Mouse (Mus musculus) kidney, postnatal 4 days (tissue): ENCODE measurements around the gene Timm13.

ENCODE experiments used
- DNase-seq, 2 experiments: peaks; one replicate each; pipeline ENCODE4 v3.0.0; 2021; ENCODE audit warnings: mixed read lengths in 2 of 2

Timm13 gene

DNA sequence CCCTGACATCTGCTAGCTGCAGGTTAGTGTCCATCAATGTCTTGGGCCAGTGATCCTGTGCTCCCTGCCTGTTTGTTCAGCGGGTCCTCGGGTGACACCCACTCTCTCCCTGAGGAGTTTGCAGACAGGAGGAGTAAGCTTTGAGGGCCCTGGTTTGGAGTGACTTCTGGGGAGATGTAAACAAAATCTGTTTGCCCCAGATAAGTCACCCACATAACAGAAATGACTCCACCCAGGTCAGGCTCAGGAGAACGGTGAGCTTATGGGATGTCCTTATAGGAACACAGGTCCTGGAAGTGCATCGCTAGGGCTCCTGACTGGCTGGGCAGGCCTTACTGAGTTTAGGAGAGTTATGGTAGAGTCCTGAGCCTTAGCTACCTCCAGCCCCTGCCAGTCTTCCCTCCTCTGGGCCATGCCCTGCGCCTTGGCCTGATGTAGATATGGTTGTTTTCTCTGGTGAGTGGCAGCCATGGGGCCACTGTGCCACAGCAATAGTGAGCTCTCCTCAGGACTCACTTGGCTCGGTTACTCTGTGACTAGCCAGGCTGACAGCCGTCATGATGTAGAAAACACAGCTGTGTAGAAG lies 42.3 kb downstream of the Timm13 start:
- no peak for DNase-seq

DNA sequence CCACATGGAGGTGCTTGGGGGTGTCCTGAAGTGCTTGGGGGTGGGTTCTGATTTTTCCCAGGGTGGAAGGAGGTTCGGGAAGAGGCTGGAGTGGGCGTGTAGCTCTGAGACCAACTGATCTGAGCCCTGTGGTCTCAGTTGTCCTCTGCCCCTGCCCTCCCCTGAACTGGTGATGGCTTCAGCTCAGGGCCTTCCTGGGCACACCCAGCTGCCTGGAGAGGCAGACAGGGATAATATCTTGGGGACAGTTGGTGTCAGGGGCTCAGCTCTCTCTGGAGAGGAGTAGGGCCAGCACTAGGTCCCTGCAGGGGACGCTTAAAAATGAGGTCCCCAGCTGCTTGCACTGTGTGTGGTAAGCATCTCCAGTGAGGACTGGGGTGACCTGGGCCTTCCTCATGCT lies 42.9 kb downstream of the Timm13 start:
- no peak for DNase-seq

DNA sequence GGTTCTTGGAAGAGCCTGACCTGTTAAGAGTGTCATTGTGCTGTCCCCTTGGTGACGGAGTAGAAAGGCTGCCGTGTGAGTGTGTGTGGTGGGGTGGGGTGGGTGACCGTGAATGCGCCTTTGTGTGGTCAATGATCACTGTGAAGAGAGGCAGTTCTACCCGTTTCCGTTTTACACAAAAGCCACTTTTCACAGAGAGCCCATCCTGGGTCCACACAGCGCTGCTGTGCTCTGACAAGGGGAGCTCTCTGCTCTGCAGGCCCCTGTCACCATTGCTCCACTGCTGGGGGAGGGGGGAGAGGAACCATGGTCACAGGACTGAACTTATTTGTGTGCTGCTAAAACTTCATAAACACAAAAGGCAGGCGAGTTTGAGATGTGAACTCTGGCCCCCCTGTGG lies 43.4 kb downstream of the Timm13 start:
- DNase-seq, result no peak

DNA sequence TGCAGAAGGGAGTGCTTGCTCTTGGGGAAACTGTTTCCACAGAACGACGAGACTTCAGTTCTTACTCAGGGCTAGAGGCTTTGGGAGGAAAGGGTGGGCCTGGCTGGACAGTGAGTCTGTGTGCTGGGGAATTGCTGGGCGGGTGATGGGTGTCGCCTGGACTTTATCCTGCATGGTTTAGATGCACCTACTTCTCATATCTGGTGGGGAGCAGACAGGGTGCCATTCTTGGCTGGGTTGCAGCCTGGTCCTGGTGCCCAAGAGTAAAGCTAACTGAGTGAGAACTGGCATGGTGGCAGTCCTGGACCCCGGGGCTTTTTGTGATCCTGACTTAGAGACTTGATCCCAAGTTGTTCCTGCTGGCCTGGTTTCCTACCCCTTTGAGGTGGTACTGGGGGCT lies 43.9 kb downstream of the Timm13 start:
- no peak for DNase-seq

DNA sequence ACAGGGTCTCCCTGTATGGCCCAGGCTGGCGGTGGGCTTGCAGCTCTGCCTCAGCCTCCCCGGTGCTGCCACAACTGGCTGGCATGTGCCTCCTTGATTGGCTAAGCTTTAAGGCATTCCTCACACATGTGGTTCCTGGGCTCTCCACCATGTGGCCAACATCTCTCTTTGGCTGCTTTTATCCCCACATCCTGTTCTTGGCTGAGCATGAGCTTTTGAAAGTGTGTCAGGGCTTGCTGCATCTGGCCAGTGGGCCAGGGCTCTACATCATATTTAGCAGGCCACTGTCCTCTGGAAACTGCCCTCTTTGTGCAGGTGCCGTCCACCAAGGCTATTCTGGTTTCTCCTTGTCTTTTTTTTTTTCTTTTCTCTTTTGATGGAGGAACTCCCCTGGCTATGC lies 44.5 kb downstream of the Timm13 start:
- peak in 1 of 2 experiments; percentile 43 for DNase-seq

DNA sequence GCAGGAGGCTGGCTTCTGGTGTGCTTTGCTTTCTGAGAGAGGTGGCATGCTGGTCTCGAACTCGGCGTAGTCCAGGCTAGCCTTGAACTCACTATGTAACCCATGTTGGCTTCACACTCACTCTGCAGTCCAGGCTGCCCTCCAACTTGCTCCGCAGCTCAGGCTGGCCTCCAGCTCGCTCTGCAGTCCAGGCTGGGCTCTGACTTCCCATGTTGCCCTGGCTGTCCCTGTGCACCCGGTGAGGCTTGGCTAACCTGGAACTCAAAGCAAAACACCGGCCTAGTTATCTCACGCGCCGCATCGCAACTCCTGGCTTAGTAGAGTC lies 45.1 kb downstream of the Timm13 start:
- DNase-seq, result peak; percentile 17 to 23

DNA sequence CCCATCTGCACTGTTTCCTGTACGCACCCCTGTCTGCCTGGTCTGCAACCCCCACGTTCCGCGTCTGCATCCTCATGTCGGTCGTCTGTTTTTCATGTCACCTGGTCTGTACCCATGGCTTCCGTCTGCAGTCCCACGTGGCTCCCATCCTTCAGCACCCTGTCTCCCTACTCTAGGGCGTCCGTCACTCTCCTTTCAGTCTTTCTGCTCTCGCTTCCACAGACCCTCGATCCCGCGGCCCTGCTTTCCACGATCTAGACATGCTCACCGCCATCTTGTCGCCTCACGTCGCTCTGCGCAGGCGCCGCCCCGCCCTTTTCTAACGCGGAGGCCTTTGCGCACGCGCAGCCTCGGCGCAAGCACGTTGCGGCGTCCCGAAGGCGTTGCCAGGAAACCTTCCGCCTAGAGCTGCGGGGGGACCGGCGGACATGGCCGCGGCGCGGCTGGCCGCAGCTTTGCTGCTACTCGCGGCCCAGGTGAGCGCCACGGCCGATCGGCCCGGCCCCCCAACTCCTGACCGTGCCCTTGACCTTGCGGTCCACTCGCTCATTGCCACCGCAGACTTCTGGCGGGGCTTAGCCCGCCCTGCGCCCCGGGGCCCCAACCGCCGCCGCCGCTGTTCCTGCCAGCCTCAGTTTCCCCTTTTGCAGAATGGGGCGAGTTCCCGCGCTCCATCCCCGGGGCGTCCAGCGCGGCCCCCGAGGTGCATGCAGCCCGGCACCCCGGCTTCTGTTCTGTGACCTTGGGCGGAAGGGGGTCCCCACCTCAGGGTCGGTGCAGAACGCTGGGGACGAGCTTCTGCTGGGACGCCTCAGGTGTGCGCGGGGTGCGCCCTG lies 45.6 kb downstream of the Timm13 start, which contains the start of the genes Lsm7 and Sppl2b:
Gene Lsm7 (minus strand): TSS at position 297 of the 836 bp plus-strand sequence.
Gene Sppl2b (plus strand): TSS at position 363 of the 836 bp plus-strand sequence.
- DNase-seq, result peak; percentile 98 to 99
